In the genomic region with DNA sequence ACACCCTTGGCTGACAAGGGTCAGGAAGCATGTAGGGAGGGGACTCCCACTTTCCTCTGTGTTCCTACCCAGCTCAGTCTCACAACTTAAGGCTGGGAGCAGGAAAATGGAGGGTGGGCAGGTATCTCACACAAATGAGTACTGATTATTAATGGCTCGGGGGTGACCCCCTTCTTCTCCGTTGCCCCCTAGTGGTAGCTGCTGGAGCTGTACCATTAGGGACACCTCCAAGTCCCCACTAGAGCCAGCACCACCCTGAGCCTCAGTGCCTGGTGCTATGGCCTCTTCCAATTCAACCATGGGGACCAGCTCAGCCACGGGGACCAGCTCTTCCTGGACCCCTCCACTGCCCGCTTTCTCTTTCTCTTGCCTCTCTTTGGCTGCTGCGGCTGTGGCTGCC, we compare ENCODE assay signal across 9 mouse cellular contexts. TPM values are rescaled to one million over a fixed set of nuclear protein-coding genes. Genes with fewer than 3 reads are reported as not detected.
DNase-seq lines count a peak whose midpoint lies in the region; ATAC-seq and TF ChIP-seq lines count a peak whose summit lies in the region.
"Had no signal": no experiment of that assay in that cellular context is flagged by ENCODE, and none has a peak within 500 bp of the region (broad histone marks: within the 10 kb centered on the region; RNA-seq: fewer than 3 reads in every experiment).

No protein-coding gene starts in this region.

- H3K9me3 ChIP-seq in embryonic facial prominence, embryonic 11.5 days (replicated peaks; ENCODE audit: control insufficient read depth, low read length) = no peaks in the 10 kb centered on the region
- no peaks in the 10 kb centered on the region for H3K9me3 ChIP-seq in liver, embryonic 12.5 days (replicated peaks)
- H3K9me3 ChIP-seq: embryonic facial prominence, embryonic 12.5 days had no signal

- no peak overlapping the region for H3K27ac ChIP-seq in heart, adult 2 months
- H3K27ac ChIP-seq in embryonic facial prominence, embryonic 11.5 days (replicated peaks; ENCODE audit: low read depth, low read length) = no peak overlapping the region
- H3K27ac ChIP-seq in liver, embryonic 12.5 days = no peak overlapping the region
- no peak overlapping the region for H3K27ac ChIP-seq in small intestine, adult 2 months (ENCODE audit: insufficient read depth, low read depth, low read length)

- H3K79me2 ChIP-seq in heart, adult 2 months (replicated peaks; ENCODE audit: control insufficient read depth, insufficient read depth, low read length) = no peaks in the 10 kb centered on the region

- H3K36me3 ChIP-seq in heart, adult 2 months (ENCODE audit: control insufficient read depth, insufficient read depth, low read length) = no peaks in the 10 kb centered on the region
- H3K36me3 ChIP-seq in embryonic facial prominence, embryonic 11.5 days (replicated peaks; ENCODE audit: control insufficient read depth, insufficient read depth, low read depth, low read length) = peaks cover 3% of the 10 kb centered on the region; the same call in 1 of the 2 replicates
- peaks cover 60% of the 10 kb centered on the region for H3K36me3 ChIP-seq in liver, embryonic 12.5 days
- peaks cover 43% of the 10 kb centered on the region for H3K36me3 ChIP-seq in small intestine, adult 2 months (ENCODE audit: control insufficient read depth, insufficient read depth, low read length)

- H3K4me3 ChIP-seq in heart, adult 2 months = no peak overlapping the region
- no peak overlapping the region for H3K4me3 ChIP-seq in embryonic facial prominence, embryonic 11.5 days (ENCODE audit: low read depth, low read length)
- no peak overlapping the region for H3K4me3 ChIP-seq in liver, embryonic 12.5 days
- H3K4me3 ChIP-seq in small intestine, adult 2 months (ENCODE audit: low read depth, low read length) = no peak overlapping the region
- H3K4me3 ChIP-seq: embryonic facial prominence, embryonic 12.5 days had no signal

- no peak for TF ChIP-seq POLR2A in heart, adult 2 months (IDR thresholded peaks at IDR 0.05; ENCODE audit: insufficient read depth, low read depth, low read length)
- TF ChIP-seq POLR2A in small intestine, adult 2 months (IDR thresholded peaks at IDR 0.05; ENCODE audit: low read depth, low read length) = no peak

- WGBS in heart, adult 2 months = 65% methylated on average over 5 of the region's 5 CpGs
- 65% methylated on average over 5 of the region's 5 CpGs for WGBS in embryonic facial prominence, embryonic 11.5 days
- WGBS in liver, embryonic 12.5 days (ENCODE audit: insufficient replicate concordance) = 50% methylated on average over 5 of the region's 5 CpGs
- 62% methylated on average over 5 of the region's 5 CpGs for WGBS in small intestine, adult 2 months

- peaks cover 2% of the 10 kb centered on the region; the same call in 1 of the 2 replicates for H3K4me1 ChIP-seq in heart, adult 2 months (ENCODE audit: control insufficient read depth, insufficient read depth, low read length)
- no peaks in the 10 kb centered on the region; the same call in 1 of the 2 replicates for H3K4me1 ChIP-seq in embryonic facial prominence, embryonic 11.5 days (ENCODE audit: control insufficient read depth, insufficient read depth, low read length)
- peaks cover 76% of the 10 kb centered on the region for H3K4me1 ChIP-seq in liver, embryonic 12.5 days
- H3K4me1 ChIP-seq in small intestine, adult 2 months (ENCODE audit: control insufficient read depth, insufficient read depth, insufficient read length, low read length) = peaks cover 8% of the 10 kb centered on the region

- intact Hi-C loops in heart, adult 2 months (cut with DNase I) = loop anchor here (5.0 kb wide), 1 partner anchor 70 kb away; a partner anchor contains a TSS

- peak; percentile 77 for TF ChIP-seq CTCF in heart, adult 2 months (IDR thresholded peaks at IDR 0.05)
- peak; percentile 61; the same call in 1 of the 2 replicates for TF ChIP-seq CTCF in small intestine, adult 2 months (IDR thresholded peaks at IDR 0.05; ENCODE audit: extremely low read depth, insufficient read length, insufficient replicate concordance, low read depth, low read length)

- H3K9ac ChIP-seq in heart, adult 2 months (ENCODE audit: low read depth, low read length) = no peak overlapping the region
- no peak overlapping the region for H3K9ac ChIP-seq in embryonic facial prominence, embryonic 11.5 days (replicated peaks; ENCODE audit: low read length)
- no peak overlapping the region for H3K9ac ChIP-seq in liver, embryonic 12.5 days
- H3K9ac ChIP-seq: embryonic facial prominence, embryonic 12.5 days had no signal

- peak; percentile 42 to 60 for DNase-seq in heart, adult 2 months
- DNase-seq in heart, adult 8-10 months (ENCODE audit: low spot score) = no peak
- peak; percentile 32 for DNase-seq in urinary bladder, postnatal 25 days (ENCODE audit: low spot score)
- no peak for DNase-seq in urinary bladder, postnatal 4 days (ENCODE audit: low spot score in 2 of 2)
- DNase-seq in embryonic facial prominence, embryonic 11.5 days (ENCODE audit: low spot score) = peak; percentile 44
- DNase-seq in urinary bladder, postnatal 10 days (ENCODE audit: low spot score) = no peak

- H3K4me2 ChIP-seq in embryonic facial prominence, embryonic 11.5 days (ENCODE audit: low read depth, low read length) = no peak overlapping the region
- H3K4me2 ChIP-seq in liver, embryonic 12.5 days = no peak overlapping the region
- H3K4me2 ChIP-seq: embryonic facial prominence, embryonic 12.5 days had no signal

- no peaks in the 10 kb centered on the region for H3K27me3 ChIP-seq in heart, adult 2 months (ENCODE audit: control insufficient read depth, insufficient read depth, low read length)
- no peaks in the 10 kb centered on the region for H3K27me3 ChIP-seq in embryonic facial prominence, embryonic 11.5 days (ENCODE audit: control insufficient read depth, insufficient read depth, low read length)
- H3K27me3 ChIP-seq in liver, embryonic 12.5 days (replicated peaks) = peaks cover under 1% of the 10 kb centered on the region; the same call in 1 of the 2 replicates
- no peaks in the 10 kb centered on the region for H3K27me3 ChIP-seq in small intestine, adult 2 months (ENCODE audit: control insufficient read depth, insufficient read depth, low read length)
- H3K27me3 ChIP-seq: embryonic facial prominence, embryonic 12.5 days had no signal

- TF ChIP-seq EP300 in heart, adult 2 months (IDR thresholded peaks at IDR 0.05; ENCODE audit: insufficient read depth, low read depth, low read length) = no peak

- ATAC-seq in embryonic facial prominence, embryonic 11.5 days (replicated peaks; ENCODE audit: insufficient number of reproducible peaks, low FRiP score, low TSS enrichment, low read depth) = no peak
- ATAC-seq in liver, embryonic 12.5 days = peak; percentile 27; the same call in 1 of the 2 replicates

RNA-seq across cellular contexts. Expression of a gene that starts 4.4 kb away (rescaled TPM):
- total RNA-seq in heart, adult 2 months (2021) = 1 to 10 TPM; 1.1 to 1.3 TPM
- 5.7 and 6.6 TPM in 2 replicates for polyA plus RNA-seq in heart, adult 2 months (2012; rRNA removed)
- total RNA-seq in heart, adult 8-10 months (2022) = 10 to 100 TPM in 1 of 4 experiments, 1 to 10 TPM in 3; 6.8 to 12.2 (median 8.8) TPM
- 6.6 and 6.7 TPM in 2 replicates for polyA plus RNA-seq in embryonic facial prominence, embryonic 11.5 days (2014; fragmentation: Nextera tagmentation; extraction: Ambion mirVana)
- polyA plus RNA-seq in liver, embryonic 12.5 days (2016; fragmentation: Nextera tagmentation; extraction: Ambion mirVana) = 0.17 and 1.5 TPM in 2 replicates
- polyA plus RNA-seq in small intestine, adult 2 months (2012; rRNA removed) = 0.08 and 0.23 TPM in 2 replicates

RNA-seq across cellular contexts. Expression of a gene that starts 8.0 kb away (rescaled TPM):
- 10 to 100 TPM; 42.5 to 46.1 TPM for total RNA-seq in heart, adult 2 months (2021)
- 58.2 and 59.2 TPM in 2 replicates for polyA plus RNA-seq in heart, adult 2 months (2012; rRNA removed)
- total RNA-seq in heart, adult 8-10 months (2022) = 10 to 100 TPM; 38.6 to 46.6 (median 44.3) TPM
- polyA plus RNA-seq in embryonic facial prominence, embryonic 11.5 days (2014; fragmentation: Nextera tagmentation; extraction: Ambion mirVana) = 36.3 and 39.3 TPM in 2 replicates
- polyA plus RNA-seq in liver, embryonic 12.5 days (2016; fragmentation: Nextera tagmentation; extraction: Ambion mirVana) = 17.0 and 17.5 TPM in 2 replicates
- polyA plus RNA-seq in small intestine, adult 2 months (2012; rRNA removed) = 30.5 and 54.4 TPM in 2 replicates

RNA-seq across cellular contexts. Expression of a gene that starts 19.9 kb away (rescaled TPM):
- 100 to 1,000 TPM; 271 to 314 TPM for total RNA-seq in heart, adult 2 months (2021)
- polyA plus RNA-seq in heart, adult 2 months (2012; rRNA removed) = 288 and 353 TPM in 2 replicates
- 100 to 1,000 TPM; 288 to 326 (median 304) TPM for total RNA-seq in heart, adult 8-10 months (2022)
- 158 and 159 TPM in 2 replicates for polyA plus RNA-seq in embryonic facial prominence, embryonic 11.5 days (2014; fragmentation: Nextera tagmentation; extraction: Ambion mirVana)
- polyA plus RNA-seq in liver, embryonic 12.5 days (2016; fragmentation: Nextera tagmentation; extraction: Ambion mirVana) = 120 and 129 TPM in 2 replicates
- 83.1 and 121 TPM in 2 replicates for polyA plus RNA-seq in small intestine, adult 2 months (2012; rRNA removed)

RNA-seq across cellular contexts. Expression of a gene that starts 36.0 kb away (rescaled TPM):
- total RNA-seq in heart, adult 2 months (2021) = 10 to 100 TPM; 34.0 to 37.6 TPM
- 48.1 and 66.7 TPM in 2 replicates for polyA plus RNA-seq in heart, adult 2 months (2012; rRNA removed)
- total RNA-seq in heart, adult 8-10 months (2022) = 10 to 100 TPM; 30.7 to 39.3 (median 35.2) TPM
- 44.8 and 46.2 TPM in 2 replicates for polyA plus RNA-seq in embryonic facial prominence, embryonic 11.5 days (2014; fragmentation: Nextera tagmentation; extraction: Ambion mirVana)
- polyA plus RNA-seq in liver, embryonic 12.5 days (2016; fragmentation: Nextera tagmentation; extraction: Ambion mirVana) = 48.7 and 49.4 TPM in 2 replicates
- 143 and 301 TPM in 2 replicates for polyA plus RNA-seq in small intestine, adult 2 months (2012; rRNA removed)

RNA-seq across cellular contexts. Expression of a gene that starts 38.7 kb away (rescaled TPM):
- total RNA-seq in heart, adult 2 months (2021) = 1 to 10 TPM; 5.3 to 6.3 TPM
- 8.1 and 9.2 TPM in 2 replicates for polyA plus RNA-seq in heart, adult 2 months (2012; rRNA removed)
- total RNA-seq in heart, adult 8-10 months (2022) = 1 to 10 TPM; 5.9 to 9.9 (median 6.0) TPM
- 18.6 and 24.8 TPM in 2 replicates for polyA plus RNA-seq in embryonic facial prominence, embryonic 11.5 days (2014; fragmentation: Nextera tagmentation; extraction: Ambion mirVana)
- polyA plus RNA-seq in liver, embryonic 12.5 days (2016; fragmentation: Nextera tagmentation; extraction: Ambion mirVana) = 9.6 and 10.2 TPM in 2 replicates
- 9.9 and 20.3 TPM in 2 replicates for polyA plus RNA-seq in small intestine, adult 2 months (2012; rRNA removed)

Comparison
In these comparisons a context has a peak if more than half of its experiments do, and no peak if none do; other contexts are left out.
1. DNase-seq: peak in heart, adult 2 months (2 of 2), urinary bladder, postnatal 25 days (single experiment) and embryonic facial prominence, embryonic 11.5 days (single experiment); none in heart, adult 8-10 months (single experiment), urinary bladder, postnatal 4 days (0 of 2) and urinary bladder, postnatal 10 days (single experiment).